Mouse (Mus musculus) heart, adult 11 months (tissue): Measurements from ENCODE around the gene Fgfbp3.

Experiments
- DNase-seq: peaks from one replicate; pipeline ENCODE4 v3.0.0; 2022

Gene Fgfbp3

GRCm38 (mm10) chr19:36909676-36910292 lies 9.6 kb downstream of the Fgfbp3 start:
- peak; percentile 87 for DNase-seq

DNA sequence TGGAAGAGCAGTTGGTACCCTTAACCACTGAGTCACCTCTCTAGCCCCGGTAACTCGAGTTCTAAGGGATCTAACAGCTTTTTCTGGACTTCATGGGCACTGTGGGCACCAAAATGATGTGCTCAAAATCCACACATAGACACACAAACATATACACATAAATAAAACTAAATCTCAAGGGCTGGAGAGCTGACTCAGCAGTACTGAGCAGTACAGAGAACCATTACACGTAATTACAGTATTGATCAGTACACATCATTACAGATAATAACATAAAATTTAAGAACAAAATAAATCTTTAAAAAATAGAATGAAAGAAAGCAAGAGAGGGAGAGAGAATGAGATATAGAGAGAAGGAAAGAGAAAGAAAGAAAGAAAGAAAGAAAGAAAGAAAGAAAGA lies 10.3 kb downstream of the Fgfbp3 start:
- no peak for DNase-seq

- peak; percentile 94 for DNase-seq
These were observed 15.0 kb downstream of the Fgfbp3 start for GRCm38 (mm10) chr19:36904211-36905007.

GRCm38 (mm10) chr19:36903377-36903776 lies 16.0 kb downstream of the Fgfbp3 start:
- peak; percentile 31 for DNase-seq

GRCm38 (mm10) chr19:36897778-36898177 lies 21.6 kb downstream of the Fgfbp3 start:
- DNase-seq: peak; percentile 68

GRCm38 (mm10) chr19:36896791-36897569 lies 22.4 kb downstream of the Fgfbp3 start:
- DNase-seq: peak; percentile 83

GRCm38 (mm10) chr19:36891746-36892145 lies 27.7 kb downstream of the Fgfbp3 start:
- peak; percentile 55 for DNase-seq

DNA sequence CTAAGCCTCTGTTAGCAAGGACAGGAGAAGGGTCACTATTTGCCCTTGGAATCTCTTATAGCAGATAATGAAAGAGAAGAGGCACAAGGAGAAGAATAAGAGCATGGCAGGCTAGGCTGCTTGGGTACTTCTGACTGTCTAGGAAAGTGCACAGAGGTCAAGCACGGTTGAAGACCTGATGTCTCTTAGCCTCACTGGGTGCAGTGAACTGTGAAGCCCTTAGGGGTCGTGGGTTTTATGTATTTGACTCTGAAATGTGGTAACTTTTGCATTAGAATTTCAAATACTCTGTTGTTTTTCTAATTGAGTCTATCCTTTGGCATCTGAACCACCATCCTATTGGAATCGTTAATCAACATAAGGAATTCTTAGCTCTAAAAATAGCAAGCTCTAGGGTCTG lies 31.7 kb downstream of the Fgfbp3 start:
- DNase-seq: peak; percentile 58

GRCm38 (mm10) chr19:36886316-36886715 lies 33.1 kb downstream of the Fgfbp3 start:
- DNase-seq: peak; percentile 22

- peak; percentile 40 for DNase-seq
These were observed 36.3 kb downstream of the Fgfbp3 start for GRCm38 (mm10) chr19:36883119-36883518.

- DNase-seq: peak; percentile 84
These were observed 40.5 kb downstream of the Fgfbp3 start for GRCm38 (mm10) chr19:36878743-36879495.

GRCm38 (mm10) chr19:36877329-36877728 lies 42.1 kb downstream of the Fgfbp3 start:
- peak; percentile 60 for DNase-seq

DNA sequence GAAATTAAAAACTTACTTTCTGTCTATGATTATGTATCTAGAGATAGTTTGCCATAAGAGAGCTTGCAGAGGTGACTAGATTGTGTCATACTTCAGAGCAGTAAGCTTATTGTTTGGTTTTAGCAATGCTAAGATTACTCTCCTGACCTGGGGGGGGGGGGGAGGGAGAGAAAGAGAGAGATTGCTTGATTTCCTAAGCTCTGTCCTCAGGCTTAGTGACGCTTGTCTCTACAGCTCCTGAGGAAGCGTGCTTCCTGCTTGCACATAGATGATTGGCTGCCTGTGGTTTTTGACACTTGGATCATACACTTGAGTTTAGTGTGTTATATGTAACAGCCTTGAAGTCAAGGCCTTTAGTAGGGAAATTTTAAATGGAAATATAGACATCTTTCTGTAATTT lies 44.8 kb downstream of the Fgfbp3 start:
- no peak for DNase-seq

- peak; percentile 24 for DNase-seq
These were observed 50.7 kb downstream of the Fgfbp3 start for GRCm38 (mm10) chr19:36868675-36869074.
